Mouse (Mus musculus) hindbrain, embryonic 16.5 days (tissue): Measurements from ENCODE around the gene Slc4a8. TPM values are rescaled to one million over a fixed set of nuclear protein-coding genes. Genes with fewer than 3 reads are reported as not detected.

Source experiments
- ATAC-seq: fragments of 200-750 bp; cut with Nextera tagmentation; 2 replicates; pipeline ENCODE4 v1.8.0; 2017; ENCODE audit warnings: moderate TSS enrichment, moderate library complexity
- H3K27ac ChIP-seq: fragments of 300-500 bp; sonication (generic); 2 replicates; pipeline ENCODE4 v1.5.1; 2014; ENCODE audit warnings: low read depth, mild to moderate bottlenecking, control low read depth, low read length, moderate library complexity
- H3K27me3 ChIP-seq: fragments of 300-500 bp; sonication (generic); replicated peaks from 2 replicates; pipeline ENCODE4 v1.6.1; 2014; ENCODE audit warnings: low read length; ENCODE audit not compliant: control insufficient read depth, insufficient read depth
- H3K36me3 ChIP-seq: fragments of 300-500 bp; sonication (generic); 2 replicates; pipeline ENCODE4 v1.6.1; 2014; ENCODE audit warnings: mild to moderate bottlenecking, low read length, moderate library complexity, mixed read lengths; ENCODE audit not compliant: control insufficient read depth, insufficient read depth
- H3K4me1 ChIP-seq: fragments of 300-500 bp; sonication (generic); 2 replicates; pipeline ENCODE4 v1.6.1; 2014; ENCODE audit warnings: low read depth, low read length; ENCODE audit not compliant: control insufficient read depth, insufficient read depth
- H3K4me2 ChIP-seq: fragments of 300-500 bp; sonication (generic); 2 replicates; pipeline ENCODE4 v1.6.1; 2014; ENCODE audit warnings: mild to moderate bottlenecking, low read length, control low read depth, moderate library complexity
- H3K4me3 ChIP-seq: fragments of 300-500 bp; sonication (generic); 2 replicates; pipeline ENCODE4 v1.5.1; 2014; ENCODE audit warnings: mild to moderate bottlenecking, low read length, control low read depth, moderate library complexity
- H3K9ac ChIP-seq: fragments of 300-500 bp; sonication (generic); 2 replicates; pipeline ENCODE4 v1.6.1; 2014; ENCODE audit warnings: low read depth, mild to moderate bottlenecking, control low read depth, low read length, moderate library complexity
- H3K9me3 ChIP-seq: fragments of 300-500 bp; sonication (generic); 2 replicates; pipeline ENCODE4 v1.6.1; 2014; ENCODE audit warnings: mild to moderate bottlenecking, low read length, moderate library complexity; ENCODE audit not compliant: control insufficient read depth
- WGBS: fragments of 180-500 bp; shearing (Covaris S2); extraction: QIAGEN DNeasy Blood & Tissue Kit; methylation state at CpG from one replicate; pipeline ENCODE4 v1.1.7; 2014; 5-methylcytosine and 5-hydroxymethylcytosine counted together
- polyA plus RNA-seq: library from polyadenylated mRNA; unstranded; fragments of >200 nt; fragmentation: Nextera tagmentation; extraction: Ambion mirVana; gene quantifications from 2 replicates; pipeline ENCODE4 v1.2.1, GENCODE M21; 2015

The Slc4a8 gene
- polyA plus RNA-seq, 1 experiment from 2014 or later: 27.9 TPM

DNA sequence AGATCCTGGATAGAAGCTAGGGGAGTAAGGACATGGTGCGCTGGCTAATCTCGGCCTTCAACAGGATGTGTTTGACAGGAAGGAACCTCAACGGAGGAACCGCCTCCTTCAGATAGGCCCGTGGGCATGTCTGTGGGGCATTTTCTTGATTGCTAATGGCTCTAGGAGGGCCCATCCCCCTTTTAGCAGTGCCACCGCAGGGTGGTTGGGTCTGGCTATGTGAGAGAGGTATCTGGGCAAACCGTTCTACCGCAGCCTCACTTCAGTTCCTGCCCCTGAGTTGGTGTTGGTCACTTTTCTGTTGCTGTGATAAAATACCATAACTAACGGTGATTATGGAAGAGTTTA, 25.6 kb upstream of the Slc4a8 start:
- Histone ChIP-seq H3K9me3 (no peaks in the 10 kb centered on the region), H3K36me3 (no peaks in the 10 kb centered on the region), H3K4me2 (no peak overlapping the region), H3K27ac (no peak overlapping the region), H3K4me1 (no peaks in the 10 kb centered on the region), H3K4me3 (no peak overlapping the region), H3K27me3 (peaks cover 3% of the 10 kb centered on the region), H3K9ac (no peak overlapping the region)
- 83% methylated on average over 9 of the region's 9 CpGs for WGBS
- ATAC-seq: no peak

DNA sequence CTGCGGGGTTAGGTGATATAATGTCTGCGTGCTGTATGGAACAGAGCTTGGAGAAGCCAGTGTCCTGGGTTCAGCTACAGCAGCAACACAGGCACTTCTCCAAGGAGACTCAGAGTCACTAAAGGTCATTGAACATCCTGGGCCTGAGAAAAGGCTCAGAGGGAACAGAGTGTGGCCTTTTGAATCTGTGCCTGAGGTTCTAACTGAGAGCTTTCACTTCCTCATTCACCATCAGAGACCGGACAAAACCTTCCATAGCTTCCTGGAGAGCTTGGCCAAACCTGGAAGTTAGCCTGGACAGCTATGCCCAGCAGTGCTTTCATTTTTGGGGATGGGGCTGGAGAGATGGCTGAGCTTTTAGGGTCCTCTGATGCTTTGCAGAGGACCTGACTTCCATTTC, 23.9 kb upstream of the Slc4a8 start:
- Histone ChIP-seq H3K9ac (no peak overlapping the region), H3K9me3 (no peaks in the 10 kb centered on the region), H3K27ac (no peak overlapping the region), H3K4me2 (no peak overlapping the region), H3K27me3 (no peaks in the 10 kb centered on the region), H3K36me3 (no peaks in the 10 kb centered on the region), H3K4me3 (no peak overlapping the region), H3K4me1 (no peaks in the 10 kb centered on the region)
- 86% methylated on average over 3 of the region's 3 CpGs for WGBS
- no peak for ATAC-seq

DNA sequence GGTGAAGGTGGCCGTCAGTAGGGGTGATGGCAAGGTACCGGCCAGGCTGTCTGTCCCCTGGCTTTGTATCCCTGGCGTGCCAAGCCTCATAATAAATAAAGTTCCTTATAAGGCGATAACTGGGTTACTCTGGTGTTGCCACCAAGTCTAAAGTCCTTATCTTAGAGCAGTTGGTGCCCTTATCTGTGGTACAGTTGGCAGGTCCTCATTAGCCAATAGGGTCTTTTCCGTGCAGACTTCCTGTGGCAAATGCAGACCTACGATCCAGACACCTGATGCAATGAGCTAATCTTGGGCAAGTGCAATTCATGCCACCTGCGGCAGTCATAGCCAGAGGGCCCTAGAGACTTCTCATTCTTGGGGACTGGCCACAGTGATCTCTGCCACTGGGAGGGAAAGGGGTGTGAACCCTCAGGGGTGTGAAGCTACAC, 23.2 kb upstream of the Slc4a8 start:
- no peaks in the 10 kb centered on the region for H3K36me3 ChIP-seq
- H3K27me3 ChIP-seq: no peaks in the 10 kb centered on the region
- WGBS: 95% methylated on average over 7 of the region's 7 CpGs
- H3K4me1 ChIP-seq: no peaks in the 10 kb centered on the region
- no peak overlapping the region for H3K4me2 ChIP-seq
- H3K27ac ChIP-seq: no peak overlapping the region
- ATAC-seq: no peak
- no peak overlapping the region for H3K4me3 ChIP-seq
- no peak overlapping the region for H3K9ac ChIP-seq
- no peaks in the 10 kb centered on the region for H3K9me3 ChIP-seq

DNA sequence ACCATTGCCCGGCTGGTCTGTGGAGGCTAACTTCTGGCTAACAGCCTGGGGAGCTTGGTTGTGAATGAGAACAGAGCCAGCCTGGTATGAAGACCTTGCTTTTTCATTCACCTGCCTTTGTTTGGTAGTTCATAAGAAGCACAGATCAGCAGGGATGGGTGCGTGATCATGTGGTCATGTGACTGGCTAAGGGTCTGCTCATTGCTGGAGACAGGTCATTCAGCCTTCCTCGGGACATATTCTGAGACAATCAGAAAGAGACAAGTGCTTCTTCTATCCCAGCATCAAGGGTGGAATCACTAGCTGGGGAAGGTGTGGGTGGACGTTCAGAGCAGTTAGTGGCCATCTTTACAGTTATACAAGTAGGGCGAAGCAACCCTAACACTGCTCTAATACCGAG, 22.1 kb upstream of the Slc4a8 start:
- H3K36me3 ChIP-seq: no peaks in the 10 kb centered on the region
- no peak for ATAC-seq
- no peak overlapping the region for H3K27ac ChIP-seq
- H3K4me1 ChIP-seq: no peaks in the 10 kb centered on the region
- H3K4me2 ChIP-seq: no peak overlapping the region
- H3K4me3 ChIP-seq: no peak overlapping the region
- H3K27me3 ChIP-seq: no peaks in the 10 kb centered on the region
- H3K9me3 ChIP-seq: no peaks in the 10 kb centered on the region
- no peak overlapping the region for H3K9ac ChIP-seq
- 91% methylated on average over 6 of the region's 6 CpGs for WGBS

DNA sequence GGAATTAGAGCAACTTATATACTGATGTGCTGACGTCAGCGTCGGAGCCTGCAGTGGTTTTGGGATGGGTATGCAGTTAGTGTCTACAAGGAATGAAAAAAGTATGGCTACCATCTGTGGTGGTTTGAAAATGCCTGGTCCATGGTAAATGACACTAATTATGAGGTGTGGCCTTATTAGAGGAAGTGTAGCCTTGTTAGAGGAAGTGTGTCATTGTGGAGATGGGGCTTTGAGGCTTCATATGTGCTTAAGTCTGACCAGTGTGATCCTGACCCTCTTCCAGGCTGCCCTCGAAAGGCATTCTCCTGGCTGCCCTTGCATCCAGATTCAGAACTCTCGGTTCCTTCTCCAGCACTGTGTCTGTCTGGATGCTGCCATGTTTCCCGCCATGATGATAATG, 18.3 kb upstream of the Slc4a8 start:
- H3K4me3 ChIP-seq: no peak overlapping the region
- no peak overlapping the region for H3K4me2 ChIP-seq
- no peaks in the 10 kb centered on the region for H3K36me3 ChIP-seq
- no peak overlapping the region for H3K9ac ChIP-seq
- WGBS: 94% methylated on average over 6 of the region's 6 CpGs
- H3K4me1 ChIP-seq: peaks cover 8% of the 10 kb centered on the region
- no peak overlapping the region for H3K27ac ChIP-seq
- H3K27me3 ChIP-seq: no peaks in the 10 kb centered on the region
- H3K9me3 ChIP-seq: no peaks in the 10 kb centered on the region
- no peak for ATAC-seq

DNA sequence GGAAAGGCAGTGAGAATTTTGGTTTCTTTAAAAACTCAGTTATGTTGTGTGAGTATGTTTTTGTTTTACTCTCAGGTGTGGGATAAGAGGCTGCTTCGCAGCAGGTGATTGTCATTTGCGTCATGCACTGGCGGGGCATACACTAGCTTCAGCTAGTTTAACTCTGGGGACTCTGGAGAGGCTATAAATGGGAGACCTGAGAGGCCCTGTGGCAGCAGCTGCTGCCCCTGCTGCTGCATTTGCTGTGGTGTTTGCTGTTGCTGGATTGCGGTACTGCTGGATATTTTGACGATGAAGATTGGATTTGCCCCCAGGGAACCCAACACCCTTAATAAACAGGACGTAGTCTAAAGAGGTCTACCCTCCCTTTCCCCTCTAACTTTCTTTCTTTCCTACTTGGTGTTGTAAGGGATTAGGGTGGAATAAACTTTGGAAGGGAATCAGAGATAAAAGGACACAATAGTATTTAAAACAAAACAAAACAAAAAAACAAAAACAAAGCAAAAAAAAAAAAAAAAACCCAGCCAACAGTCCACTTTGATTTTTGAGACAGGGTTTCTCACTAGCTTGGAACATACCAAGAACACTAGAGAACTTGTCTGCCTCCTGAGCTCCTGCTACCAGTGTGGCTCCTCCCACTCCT, 14.9 kb upstream of the Slc4a8 start:
- H3K9ac ChIP-seq: no peak overlapping the region
- H3K36me3 ChIP-seq: no peaks in the 10 kb centered on the region
- 35% methylated on average over 6 of the region's 6 CpGs for WGBS
- ATAC-seq: peak; percentile 69; the same call in 1 of the 2 replicates
- H3K9me3 ChIP-seq: no peaks in the 10 kb centered on the region
- peaks cover 8% of the 10 kb centered on the region for H3K4me1 ChIP-seq
- H3K4me2 ChIP-seq: peak overlapping the region; percentile 50
- H3K4me3 ChIP-seq: peak overlapping the region; percentile 36
- H3K27me3 ChIP-seq: no peaks in the 10 kb centered on the region
- no peak overlapping the region for H3K27ac ChIP-seq

DNA sequence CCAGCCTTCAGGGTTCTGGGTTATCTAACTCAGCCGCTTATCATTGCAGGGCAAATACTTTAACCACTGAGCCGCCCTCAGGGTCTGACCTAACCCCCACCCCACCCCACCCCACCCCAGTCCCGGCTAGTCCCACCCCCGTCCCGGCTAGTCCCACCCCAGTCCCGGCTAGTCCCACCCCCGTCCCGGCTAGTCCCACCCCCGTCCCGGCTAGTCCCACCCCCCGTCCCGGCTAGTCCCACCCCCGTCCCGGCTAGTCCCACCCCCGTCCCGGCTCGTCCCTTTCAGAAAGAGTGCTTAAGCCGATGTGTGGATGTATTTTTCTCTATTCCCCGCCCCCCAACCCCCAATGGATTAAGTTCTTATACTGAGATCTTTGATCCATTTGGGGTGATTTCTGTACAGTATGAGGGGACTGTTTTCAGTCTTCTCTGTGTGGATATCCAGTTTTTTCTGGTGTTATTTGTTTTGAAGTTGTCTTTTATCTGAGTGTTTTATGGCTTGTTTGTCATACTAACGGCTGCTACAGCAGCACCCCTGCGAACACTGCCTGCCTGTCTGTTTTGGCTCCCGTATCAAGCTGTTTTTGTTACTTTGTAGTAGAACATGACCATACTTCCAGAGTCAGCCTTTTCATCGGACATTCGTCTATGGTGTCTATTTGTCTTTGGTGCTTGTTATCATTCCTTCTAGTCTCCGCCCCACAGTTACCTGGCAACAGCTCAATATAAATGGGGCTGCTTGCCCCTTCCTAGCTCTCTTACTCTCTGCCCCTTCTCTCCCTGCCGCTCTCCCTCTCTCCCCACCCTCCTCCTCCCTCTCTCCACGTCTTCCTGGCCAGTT, 14.2 kb upstream of the Slc4a8 start:
- peak; percentile 40; the same call in 1 of the 2 replicates for ATAC-seq
- Histone ChIP-seq H3K36me3 (no peaks in the 10 kb centered on the region), H3K4me1 (peaks cover 8% of the 10 kb centered on the region), H3K9ac (no peak overlapping the region), H3K4me3 (peak overlapping the region; percentile 36), H3K27ac (no peak overlapping the region), H3K27me3 (no peaks in the 10 kb centered on the region), H3K9me3 (no peaks in the 10 kb centered on the region), H3K4me2 (peak overlapping the region; percentile 50)
- WGBS: 2% methylated on average over 27 of the region's 27 CpGs

DNA sequence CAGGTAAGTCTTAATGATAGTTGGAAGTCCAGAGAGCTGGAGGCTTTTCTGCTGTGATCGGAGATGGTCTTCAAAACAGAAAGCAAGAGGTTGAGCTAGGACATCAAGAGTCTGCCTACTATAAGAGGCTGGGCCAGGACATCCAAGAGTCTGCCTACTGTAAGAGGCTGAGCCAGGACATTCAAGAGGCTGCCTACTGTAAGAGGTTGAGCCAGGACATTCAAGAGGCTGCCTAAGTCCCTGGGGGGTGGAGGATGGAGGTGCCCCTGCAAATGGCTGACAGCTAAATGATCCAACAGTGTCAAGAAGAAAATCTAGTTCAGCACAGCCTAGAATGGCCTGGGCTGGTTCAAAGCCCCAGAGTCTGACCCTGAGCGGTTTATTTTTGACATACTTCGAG, 13.0 kb upstream of the Slc4a8 start:
- no peaks in the 10 kb centered on the region for H3K27me3 ChIP-seq
- peaks cover 8% of the 10 kb centered on the region for H3K4me1 ChIP-seq
- H3K4me2 ChIP-seq: no peak overlapping the region
- 83% methylated on average over 3 of the region's 3 CpGs for WGBS
- H3K9me3 ChIP-seq: no peaks in the 10 kb centered on the region
- H3K4me3 ChIP-seq: no peak overlapping the region
- no peaks in the 10 kb centered on the region for H3K36me3 ChIP-seq
- no peak overlapping the region for H3K27ac ChIP-seq
- H3K9ac ChIP-seq: no peak overlapping the region
- ATAC-seq: no peak

DNA sequence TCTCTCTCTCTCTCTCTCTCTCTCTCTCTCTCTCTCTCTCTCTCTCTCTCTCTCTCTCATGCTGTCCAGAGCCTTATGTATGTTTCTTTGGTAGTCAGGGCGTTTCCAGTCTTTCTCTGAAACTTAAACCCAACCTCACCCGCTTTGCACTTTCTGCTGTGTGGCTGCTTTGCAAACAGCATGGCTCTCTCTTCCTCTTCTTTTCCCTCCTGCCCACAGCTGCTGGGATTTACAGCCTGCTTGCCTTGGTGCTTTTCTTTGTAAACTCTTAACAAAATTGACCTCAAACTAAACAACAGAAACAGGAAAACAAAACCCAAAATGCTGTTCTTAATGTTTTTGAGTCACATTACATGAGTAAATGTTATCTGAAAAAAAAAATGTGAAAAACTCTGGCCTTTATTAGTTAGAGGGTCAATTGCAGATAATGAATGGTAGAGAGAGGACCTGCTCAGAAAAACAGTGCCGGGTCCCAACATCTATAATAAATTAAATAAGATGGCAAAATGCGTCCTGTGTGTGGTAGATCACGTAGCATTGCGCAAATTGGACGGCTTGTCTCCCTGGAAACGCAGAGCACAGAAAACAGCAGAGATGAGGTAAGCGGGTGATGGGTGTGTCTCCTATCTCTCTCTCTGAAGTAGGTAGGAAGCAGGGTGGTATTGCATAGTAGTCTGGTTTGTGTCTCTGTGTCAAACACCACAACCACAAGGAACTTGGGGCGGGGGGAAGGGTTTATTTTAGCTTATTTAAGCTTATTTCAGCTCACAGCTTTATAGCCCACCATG, 11.6 kb upstream of the Slc4a8 start:
- Histone ChIP-seq H3K4me1 (peaks cover 10% of the 10 kb centered on the region), H3K9me3 (no peaks in the 10 kb centered on the region), H3K4me2 (no peak overlapping the region), H3K4me3 (no peak overlapping the region), H3K27ac (no peak overlapping the region), H3K27me3 (no peaks in the 10 kb centered on the region), H3K36me3 (no peaks in the 10 kb centered on the region), H3K9ac (no peak overlapping the region)
- 76% methylated on average over 10 of the region's 10 CpGs for WGBS
- no peak for ATAC-seq
